Mouse (Mus musculus) intestine, embryonic 14.5 days (tissue): ENCODE results near the gene A730061H03Rik. TPM values are rescaled to one million over a fixed set of nuclear protein-coding genes. Genes with fewer than 3 reads are reported as not detected.

ENCODE experiments used
- ATAC-seq: fragments of 200-750 bp; cut with Nextera tagmentation; replicated peaks from 2 replicates; pipeline ENCODE4 v1.8.0; 2017; ENCODE audit warnings: low read depth, moderate number of reproducible peaks, moderate TSS enrichment, moderate library complexity; ENCODE audit not compliant: low FRiP score, low TSS enrichment
- DNase-seq: peaks from one replicate; pipeline ENCODE4 v3.0.0-alpha.2; 2018; ENCODE audit warnings: low spot score
- H3K27ac ChIP-seq: fragments of 300-500 bp; sonication (generic); 2 replicates; pipeline ENCODE4 v1.5.1; 2014; ENCODE audit warnings: low read depth, mild to moderate bottlenecking, control low read depth
- H3K27me3 ChIP-seq: fragments of 300-500 bp; sonication (generic); replicated peaks from 2 replicates; pipeline ENCODE4 v1.6.1; 2014; ENCODE audit warnings: low read length, control low read depth; ENCODE audit not compliant: control insufficient read depth, insufficient read depth
- H3K36me3 ChIP-seq: fragments of 300-500 bp; sonication (generic); 2 replicates; pipeline ENCODE4 v1.6.1; 2014; ENCODE audit warnings: low read length, control low read depth; ENCODE audit not compliant: control insufficient read depth, insufficient read depth
- H3K4me1 ChIP-seq: fragments of 300-500 bp; sonication (generic); replicated peaks from 2 replicates; pipeline ENCODE4 v1.6.1; 2014; ENCODE audit warnings: low read length, control low read depth, mixed read lengths; ENCODE audit not compliant: control insufficient read depth, insufficient read depth
- H3K4me2 ChIP-seq: fragments of 300-500 bp; sonication (generic); 2 replicates; pipeline ENCODE4 v1.6.1; 2014; ENCODE audit warnings: low read length
- H3K4me3 ChIP-seq: fragments of 300-500 bp; sonication (generic); 2 replicates; pipeline ENCODE4 v1.5.1; 2014; ENCODE audit warnings: low read depth, low read length, control low read depth, mixed read lengths
- H3K9ac ChIP-seq: fragments of 300-500 bp; sonication (generic); 2 replicates; pipeline ENCODE4 v1.6.1; 2014; ENCODE audit warnings: mild to moderate bottlenecking, low read length
- H3K9me3 ChIP-seq: fragments of 300-500 bp; sonication (generic); 2 replicates; pipeline ENCODE4 v1.6.1; 2016; ENCODE audit warnings: low read length, control low read depth; ENCODE audit not compliant: control insufficient read depth
- WGBS: fragments of 180-500 bp; shearing (Covaris S2); extraction: QIAGEN DNeasy Blood & Tissue Kit; methylation state at CpG from one replicate; pipeline ENCODE4 v1.1.7; 2014; 5-methylcytosine and 5-hydroxymethylcytosine counted together
- polyA plus RNA-seq: library from polyadenylated mRNA; unstranded; fragments of >200 nt; fragmentation: Nextera tagmentation; extraction: Ambion mirVana; gene quantifications from 2 replicates; pipeline ENCODE4 v1.2.1, GENCODE M21; 2014

The A730061H03Rik gene
- polyA plus RNA-seq, 1 experiment from 2014 or later = 0.64 TPM

DNA sequence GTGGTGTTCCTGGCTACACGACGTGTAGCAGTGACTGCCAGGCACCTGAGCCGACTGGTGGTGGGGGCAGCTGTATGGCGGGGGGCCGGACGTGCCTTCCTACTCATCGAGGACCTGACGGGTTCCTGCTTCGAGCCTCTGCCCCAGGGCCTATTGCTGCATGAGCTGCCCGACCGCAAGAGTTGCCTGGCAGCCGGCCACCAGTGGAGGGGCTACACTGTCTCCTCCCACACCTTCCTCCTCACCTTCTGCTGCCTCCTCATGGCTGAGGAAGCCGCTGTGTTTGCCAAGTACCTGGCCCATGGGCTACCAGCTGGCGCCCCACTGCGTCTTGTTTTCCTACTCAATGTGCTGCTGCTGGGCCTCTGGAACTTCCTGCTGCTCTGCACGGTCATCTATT is 16.2 kb upstream of the A730061H03Rik start:
- no peak for ATAC-seq
- H3K4me2 ChIP-seq = no peak overlapping the region
- H3K4me3 ChIP-seq = no peak overlapping the region
- no peaks in the 10 kb centered on the region for H3K9me3 ChIP-seq
- no peak for DNase-seq
- H3K27me3 ChIP-seq = no peaks in the 10 kb centered on the region
- WGBS = 76% methylated on average over 16 of the region's 16 CpGs
- H3K9ac ChIP-seq = no peak overlapping the region
- H3K27ac ChIP-seq = no peak overlapping the region
- H3K4me1 ChIP-seq = peaks cover 8% of the 10 kb centered on the region
- H3K36me3 ChIP-seq = peaks cover 17% of the 10 kb centered on the region

- H3K27me3 ChIP-seq = no peaks in the 10 kb centered on the region
- H3K27ac ChIP-seq = no peak overlapping the region
- no peak overlapping the region for H3K9ac ChIP-seq
- peaks cover 8% of the 10 kb centered on the region for H3K4me1 ChIP-seq
- H3K4me2 ChIP-seq = no peak overlapping the region
- no peaks in the 10 kb centered on the region for H3K9me3 ChIP-seq
- ATAC-seq (no peak), DNase-seq (no peak)
- no peak overlapping the region for H3K4me3 ChIP-seq
- H3K36me3 ChIP-seq = peaks cover 10% of the 10 kb centered on the region; the same call in 1 of the 2 replicates
- WGBS = 70% methylated on average over 13 of the region's 13 CpGs
These were observed 15.5 kb upstream of the A730061H03Rik start for GRCm38 (mm10) chr14:55575711-55576110.

GRCm38 (mm10) chr14:55575302-55575701 is 15.1 kb upstream of the A730061H03Rik start, which contains the start of gene Fitm1:
Fitm1 (plus strand) TSS chr14:55575617.
- Histone ChIP-seq H3K27ac (no peak within 1 kb of the TSS), H3K9ac (no peak within 1 kb of the TSS), H3K4me2 (no peak within 1 kb of the TSS), H3K9me3 (no peaks in the 10 kb centered on the region), H3K4me1 (peaks cover 8% of the 10 kb centered on the region), H3K4me3 (no peak within 1 kb of the TSS), H3K27me3 (no peaks in the 10 kb centered on the region), H3K36me3 (peaks cover 6% of the 10 kb centered on the region; the same call in 1 of the 2 replicates)
- WGBS = 75% methylated on average over 8 of the region's 8 CpGs
- ATAC-seq (no peak), DNase-seq (no peak)

GRCm38 (mm10) chr14:55571760-55572159 is 11.6 kb upstream of the A730061H03Rik start:
- ATAC-seq = no peak
- no peak overlapping the region for H3K4me2 ChIP-seq
- H3K4me3 ChIP-seq = no peak overlapping the region
- DNase-seq = no peak
- H3K36me3 ChIP-seq = peaks cover 33% of the 10 kb centered on the region
- no peak overlapping the region for H3K27ac ChIP-seq
- H3K27me3 ChIP-seq = no peaks in the 10 kb centered on the region
- no peaks in the 10 kb centered on the region; the same call in 1 of the 2 replicates for H3K4me1 ChIP-seq
- H3K9ac ChIP-seq = no peak overlapping the region
- H3K9me3 ChIP-seq = no peaks in the 10 kb centered on the region

DNA sequence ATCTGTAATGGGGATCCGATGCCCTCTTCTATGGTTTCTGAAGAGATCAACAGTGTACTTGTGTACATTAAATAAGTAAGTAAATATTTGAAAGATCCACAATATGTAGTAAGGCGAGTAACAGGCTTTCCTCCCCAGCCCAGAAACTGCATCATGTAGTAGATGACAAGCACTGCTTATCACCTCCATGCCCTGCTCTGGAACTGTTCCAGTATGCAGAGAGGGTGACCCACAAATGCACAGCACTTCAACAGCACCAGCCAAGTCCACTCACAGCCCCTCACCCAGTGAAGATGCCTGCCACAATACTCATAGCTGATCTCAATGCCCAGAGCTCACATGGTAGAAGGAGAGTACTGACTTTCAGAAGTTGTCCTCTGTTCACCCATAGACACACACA is 10.4 kb upstream of the A730061H03Rik start:
- no peak for ATAC-seq
- Histone ChIP-seq H3K9ac (no peak overlapping the region), H3K36me3 (peaks cover 45% of the 10 kb centered on the region), H3K4me3 (no peak overlapping the region), H3K4me1 (no peaks in the 10 kb centered on the region; the same call in 1 of the 2 replicates), H3K27ac (no peak overlapping the region), H3K27me3 (no peaks in the 10 kb centered on the region), H3K4me2 (no peak overlapping the region), H3K9me3 (no peaks in the 10 kb centered on the region)
- 81% methylated on average over 2 of the region's 2 CpGs for WGBS
- DNase-seq = no peak

GRCm38 (mm10) chr14:55567496-55567895 is 7.3 kb upstream of the A730061H03Rik start:
- 80% methylated on average over 3 of the region's 3 CpGs for WGBS
- no peaks in the 10 kb centered on the region for H3K9me3 ChIP-seq
- ATAC-seq (no peak), DNase-seq (no peak)
- H3K27me3 ChIP-seq = no peaks in the 10 kb centered on the region
- H3K4me1 ChIP-seq = no peaks in the 10 kb centered on the region
- H3K36me3 ChIP-seq = peaks cover 74% of the 10 kb centered on the region
- H3K4me3 ChIP-seq = no peak overlapping the region
- H3K27ac ChIP-seq = no peak overlapping the region
- H3K4me2 ChIP-seq = no peak overlapping the region
- no peak overlapping the region for H3K9ac ChIP-seq

DNA sequence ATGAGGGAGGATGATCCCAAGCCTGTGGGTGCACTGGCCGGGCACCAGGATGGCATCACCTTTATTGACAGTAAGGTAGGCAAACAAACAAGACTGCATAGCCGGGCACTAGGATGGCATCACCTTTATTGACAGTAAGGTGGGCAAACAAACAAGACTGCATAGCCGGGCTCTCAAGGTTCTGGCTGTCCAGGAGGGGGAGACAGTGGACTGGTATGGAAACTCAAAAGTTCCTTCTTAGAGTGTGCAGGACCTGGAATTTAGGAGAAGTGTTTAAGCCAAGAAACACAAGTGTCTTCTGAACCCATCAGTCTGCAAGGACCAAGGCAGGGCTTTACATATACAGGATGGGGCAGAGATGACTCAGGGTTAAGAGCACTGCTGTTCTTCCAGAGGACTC is 5.5 kb upstream of the A730061H03Rik start:
- Histone ChIP-seq H3K36me3 (peaks cover 74% of the 10 kb centered on the region), H3K9me3 (no peaks in the 10 kb centered on the region), H3K27me3 (no peaks in the 10 kb centered on the region), H3K4me1 (peaks cover 10% of the 10 kb centered on the region), H3K27ac (no peak overlapping the region), H3K9ac (no peak overlapping the region), H3K4me2 (no peak overlapping the region), H3K4me3 (no peak overlapping the region)
- ATAC-seq (no peak), DNase-seq (no peak)
- WGBS = 74% methylated on average over 3 of the region's 3 CpGs

- Histone ChIP-seq H3K9ac (no peak overlapping the region), H3K27ac (no peak overlapping the region), H3K9me3 (no peaks in the 10 kb centered on the region), H3K36me3 (peaks cover 56% of the 10 kb centered on the region), H3K4me2 (no peak overlapping the region), H3K4me1 (peaks cover 17% of the 10 kb centered on the region), H3K4me3 (no peak overlapping the region), H3K27me3 (no peaks in the 10 kb centered on the region)
- 90% methylated on average over 11 of the region's 11 CpGs for WGBS
- no peak for DNase-seq
- ATAC-seq = no peak
These were observed 3.0 kb upstream of the A730061H03Rik start for GRCm38 (mm10) chr14:55563249-55563648.

DNA sequence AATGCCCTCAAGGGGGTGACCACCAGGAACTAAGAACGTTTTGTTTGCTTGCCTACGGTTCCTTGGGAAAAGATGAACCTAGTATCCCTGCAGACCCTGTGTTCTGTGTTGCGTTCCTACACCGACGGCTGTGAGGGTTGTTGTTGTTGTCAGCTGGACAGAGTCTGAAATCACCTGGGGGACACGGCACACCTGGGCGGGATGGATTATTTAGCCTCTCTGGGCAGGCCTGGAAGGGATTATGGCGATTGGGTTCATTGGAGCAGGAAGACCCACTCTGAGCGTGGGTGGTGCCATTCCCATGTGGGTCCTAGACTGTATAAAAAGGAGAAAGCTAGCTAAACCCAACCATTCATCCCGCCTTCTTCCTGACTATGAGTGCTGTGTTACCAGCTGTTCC is 1.7 kb upstream of the A730061H03Rik start:
- ATAC-seq (no peak), DNase-seq (no peak)
- no peak overlapping the region for H3K9ac ChIP-seq
- 84% methylated on average over 10 of the region's 10 CpGs for WGBS
- peaks cover 20% of the 10 kb centered on the region for H3K4me1 ChIP-seq
- no peaks in the 10 kb centered on the region for H3K9me3 ChIP-seq
- no peak overlapping the region for H3K4me3 ChIP-seq
- H3K27ac ChIP-seq = no peak overlapping the region
- H3K27me3 ChIP-seq = no peaks in the 10 kb centered on the region
- no peak overlapping the region for H3K4me2 ChIP-seq
- H3K36me3 ChIP-seq = peaks cover 42% of the 10 kb centered on the region
